Mouse (Mus musculus) Muller cell, postnatal 12 days (primary cell): ENCODE measurements at regions not wholly inside any gene's neighbourhood (a gene's known extent, or its start where the extent isn't known, plus 50 kb on each side); places are given as distances from the start of the nearest gene placed in this dataset.
"Not testable (repeated sequence)": the region's sequence is repeated elsewhere in the genome, so short reads cannot be mapped to it uniquely, and the experiment has no call there.

Source experiments
- DNase-seq: peaks from one replicate; pipeline ENCODE4 v3.0.0-alpha.2; 2015; ENCODE audit errors: inconsistent ontology term

DNA sequence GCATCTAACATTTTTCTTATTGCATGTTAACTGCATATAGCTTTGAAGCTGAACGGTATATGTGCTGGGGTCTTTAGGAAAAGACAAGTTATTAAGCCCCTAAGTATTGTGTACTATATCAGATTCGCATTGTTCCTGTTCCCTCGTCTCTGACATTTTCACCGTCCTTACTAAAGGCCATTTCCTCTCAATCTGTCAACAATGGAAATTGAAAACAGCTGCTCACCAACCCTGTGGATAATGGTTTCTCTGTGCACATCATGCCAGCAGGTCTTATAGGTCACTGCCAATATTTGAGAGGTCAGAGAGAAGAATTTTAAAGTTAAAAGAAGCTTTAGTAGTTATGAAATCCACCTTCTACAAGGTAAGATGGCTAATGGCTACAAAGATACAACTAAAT is 797.4 kb upstream of the Impad1 start:
- no peak for DNase-seq

DNA sequence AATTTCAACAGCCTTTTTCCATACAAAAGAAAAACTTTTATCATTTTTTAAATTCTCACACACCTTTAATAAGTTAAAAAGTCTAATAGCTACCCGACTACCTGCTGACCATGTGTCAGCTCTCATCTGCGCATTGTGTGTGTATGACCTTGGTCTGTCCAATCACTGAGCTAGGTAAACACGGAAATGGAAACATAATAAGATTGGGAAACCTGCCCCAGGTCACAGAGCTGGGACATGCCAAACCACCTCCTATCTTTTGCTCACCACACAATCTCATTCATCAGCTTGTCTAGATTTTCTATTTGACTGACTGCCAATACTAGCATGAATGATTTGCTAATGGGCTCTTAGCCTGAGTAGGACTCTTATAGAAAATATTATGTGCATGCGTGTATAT is 794.3 kb upstream of the Impad1 start:
- peak; percentile 4 for DNase-seq

DNA sequence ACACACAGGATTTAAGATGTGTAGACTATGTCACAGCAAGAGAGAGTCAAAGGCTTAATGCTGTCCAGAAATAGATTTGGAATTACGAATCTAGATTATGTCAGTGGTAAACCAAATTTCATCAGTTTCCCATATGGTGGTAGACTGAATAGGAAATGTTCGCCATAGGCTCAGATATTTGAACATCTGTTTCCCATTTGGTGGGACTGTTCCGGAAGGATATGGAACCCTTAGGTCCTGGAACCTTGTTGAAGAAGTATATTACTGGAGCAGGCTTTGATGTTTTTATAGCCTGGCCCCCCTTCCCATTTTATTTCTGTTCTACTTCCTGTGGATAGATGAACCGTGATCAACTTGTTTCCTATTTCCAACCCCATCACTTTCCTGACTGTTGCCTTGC is 792.0 kb upstream of the Impad1 start:
- DNase-seq, result no peak

DNA sequence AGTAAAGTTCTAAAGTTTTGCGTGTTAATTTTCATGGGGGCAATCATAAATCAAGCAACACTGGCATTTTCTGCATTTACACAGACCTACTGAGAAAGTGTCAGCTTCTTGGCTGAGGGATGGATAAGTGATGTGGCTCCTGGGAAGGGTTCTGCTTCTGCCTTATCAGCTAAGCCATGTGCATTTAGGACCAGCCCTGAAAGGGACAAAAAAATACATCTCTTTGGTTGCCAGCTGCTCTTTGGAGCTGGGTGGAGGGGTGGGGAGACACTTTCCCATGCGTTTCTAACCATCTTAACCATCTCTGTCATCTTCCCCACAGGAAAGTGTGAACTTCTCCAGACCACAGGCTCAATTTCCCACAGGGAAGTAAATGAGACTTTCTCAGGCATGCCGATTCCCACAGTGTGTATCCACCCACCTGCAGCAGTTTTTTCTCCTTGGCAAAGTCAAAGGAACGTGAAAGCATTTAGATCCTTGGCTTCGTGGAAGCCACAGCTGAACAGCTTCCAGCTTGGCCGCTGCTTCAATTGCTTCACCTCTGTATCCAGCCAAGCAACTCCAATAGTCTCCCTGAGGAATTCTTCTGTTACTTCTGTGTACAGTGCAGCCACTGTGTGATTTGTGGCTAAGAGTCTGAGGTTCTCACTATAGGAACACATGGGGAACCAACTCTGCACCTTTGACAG is 791.0 kb upstream of the Impad1 start:
- DNase-seq, result peak; percentile 84

DNA sequence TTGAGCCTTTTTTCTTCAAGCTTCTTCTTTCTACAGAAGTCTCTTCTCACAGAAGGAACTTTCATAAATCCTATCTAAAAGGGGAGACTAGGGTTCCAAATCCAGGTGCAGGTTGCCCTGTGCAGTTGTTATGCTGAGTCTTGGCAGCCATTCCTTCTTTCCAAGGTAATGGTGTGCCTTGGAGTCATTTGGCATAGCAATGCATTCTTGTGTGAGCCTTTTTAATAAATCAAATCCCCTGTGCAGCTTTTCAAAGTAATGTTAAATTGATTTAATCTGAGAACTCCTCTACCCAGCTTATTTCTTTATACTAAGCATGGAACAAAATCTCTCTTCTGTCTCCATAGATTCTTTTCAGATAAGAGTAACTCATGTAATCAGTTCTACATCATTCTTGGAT is 774.9 kb upstream of the Impad1 start:
- DNase-seq, result no peak

DNA sequence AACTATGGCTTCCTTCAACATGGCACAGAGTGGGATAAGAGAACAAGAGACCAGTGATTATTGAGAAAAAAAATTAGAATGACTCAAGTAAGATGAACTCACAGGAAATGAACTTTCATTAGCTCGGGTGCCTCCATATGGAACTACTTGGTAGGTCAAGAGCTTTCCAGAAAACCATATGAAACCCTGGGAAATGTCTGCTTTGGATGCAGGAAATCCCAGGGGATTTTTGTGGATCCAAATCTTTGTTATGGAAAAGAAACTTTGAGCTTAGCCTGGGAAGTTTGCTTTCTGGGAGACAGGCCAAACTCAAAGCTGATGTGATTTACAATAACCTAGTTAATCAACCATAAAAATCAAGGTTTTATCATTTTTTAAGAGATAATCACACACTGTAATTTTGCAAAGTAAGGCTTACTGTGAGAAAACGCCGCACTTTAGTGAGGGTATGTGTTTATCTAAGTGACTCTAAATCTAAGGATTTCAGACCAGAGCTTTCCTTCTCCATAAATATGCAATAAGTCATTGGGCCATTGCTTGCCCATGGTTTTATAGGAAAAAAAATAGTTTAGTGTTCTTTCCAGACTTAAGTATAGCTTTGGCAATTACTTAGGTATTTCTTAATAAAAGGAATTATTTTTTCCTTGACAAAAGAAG is 767.0 kb upstream of the Impad1 start:
- peak; percentile 34 for DNase-seq

DNA sequence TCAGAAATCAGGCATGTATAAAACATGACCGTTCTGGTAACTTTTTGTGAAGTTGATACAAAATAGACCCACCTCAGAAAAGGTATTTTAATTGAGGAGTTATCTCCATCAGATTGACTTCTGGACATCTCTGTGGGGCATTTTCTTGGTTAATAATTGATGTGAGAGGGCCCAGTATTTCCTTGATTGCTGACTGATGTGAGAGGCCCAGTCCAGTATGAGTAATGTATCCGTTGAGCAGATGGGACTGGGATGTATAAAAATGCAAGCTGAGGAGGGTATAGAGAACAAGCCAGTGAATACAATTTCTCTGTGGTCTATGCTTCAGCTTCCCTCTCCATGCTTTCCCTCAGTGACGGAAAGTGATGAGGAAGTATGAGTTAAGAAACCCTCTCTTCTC is 747.0 kb upstream of the Impad1 start:
- DNase-seq, result no peak

DNA sequence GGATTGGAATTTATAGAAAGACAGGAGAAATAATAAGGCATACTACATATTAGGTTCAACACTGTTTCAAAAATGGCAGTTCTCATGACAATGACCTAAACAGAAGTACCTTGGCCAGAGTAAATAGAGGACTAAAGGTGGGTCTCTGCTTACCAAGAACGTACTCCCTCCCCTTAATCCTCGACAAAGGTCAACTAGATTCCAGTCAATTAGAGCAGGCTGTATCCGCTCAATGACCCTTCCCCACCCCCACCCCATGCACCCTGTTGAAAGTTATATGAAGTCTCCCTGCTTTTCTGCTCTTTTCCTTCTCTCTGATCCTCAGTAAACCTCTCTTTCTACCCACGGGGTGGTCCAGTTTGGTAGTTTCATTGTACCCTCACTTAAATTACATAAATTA is 737.3 kb upstream of the Impad1 start:
- no peak for DNase-seq

DNA sequence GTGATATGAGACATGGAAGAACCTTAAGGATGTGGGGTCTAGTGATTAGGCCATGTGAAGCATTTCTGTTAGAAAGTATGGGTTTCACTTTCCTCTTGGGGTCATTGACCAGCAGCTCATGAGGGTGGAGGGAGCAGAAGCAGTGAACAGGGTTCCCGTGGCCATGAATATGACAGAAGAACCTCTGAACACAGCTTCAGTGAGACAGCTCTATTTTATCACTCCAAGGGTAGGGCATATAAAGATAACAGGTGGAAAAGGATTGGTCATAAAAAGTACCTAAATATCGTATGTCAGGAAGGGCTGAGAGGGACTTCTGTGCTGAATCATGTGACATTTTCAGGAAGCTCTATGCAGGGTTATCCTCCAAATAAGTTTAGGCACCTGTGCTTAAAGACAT is 725.4 kb upstream of the Impad1 start:
- DNase-seq, result no peak

DNA sequence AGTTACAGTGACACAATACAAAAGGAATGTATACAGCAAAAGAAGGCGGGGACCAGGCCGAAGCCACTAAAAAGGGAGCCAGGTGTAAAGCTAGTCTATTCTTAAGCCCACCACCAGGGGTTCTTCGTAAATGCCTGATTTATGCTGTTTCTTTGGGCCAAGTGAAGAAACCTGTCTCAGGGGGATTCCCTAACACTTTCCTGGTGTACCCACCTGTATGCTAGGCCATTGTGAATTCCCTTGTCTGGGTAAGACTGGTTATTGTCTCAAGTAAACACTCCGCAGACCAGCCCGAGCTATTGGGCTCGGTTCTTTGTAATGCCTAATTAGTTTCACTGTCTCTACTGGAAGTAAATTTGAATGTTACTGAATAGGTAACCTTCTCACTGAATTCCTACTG is 722.3 kb upstream of the Impad1 start:
- not testable (repeated sequence) for DNase-seq

DNA sequence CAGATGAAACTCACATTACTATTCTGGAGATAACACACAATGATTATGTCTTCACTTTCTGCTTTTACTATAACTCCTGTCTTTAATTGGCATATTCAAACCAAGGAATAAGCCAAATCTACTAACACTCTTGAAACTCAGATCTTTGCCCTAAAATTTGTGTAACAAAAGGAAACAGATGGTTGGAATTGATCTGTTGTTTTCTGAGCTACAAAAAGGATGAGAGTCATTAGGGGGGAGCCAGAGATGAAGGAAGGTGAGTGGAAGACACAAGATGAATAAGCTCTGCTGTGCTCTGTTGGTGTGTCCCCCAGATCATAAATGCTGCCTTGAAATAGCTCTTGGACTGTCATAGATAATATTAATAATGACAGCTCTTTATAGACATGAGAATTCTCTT is 718.6 kb upstream of the Impad1 start:
- no peak for DNase-seq

DNA sequence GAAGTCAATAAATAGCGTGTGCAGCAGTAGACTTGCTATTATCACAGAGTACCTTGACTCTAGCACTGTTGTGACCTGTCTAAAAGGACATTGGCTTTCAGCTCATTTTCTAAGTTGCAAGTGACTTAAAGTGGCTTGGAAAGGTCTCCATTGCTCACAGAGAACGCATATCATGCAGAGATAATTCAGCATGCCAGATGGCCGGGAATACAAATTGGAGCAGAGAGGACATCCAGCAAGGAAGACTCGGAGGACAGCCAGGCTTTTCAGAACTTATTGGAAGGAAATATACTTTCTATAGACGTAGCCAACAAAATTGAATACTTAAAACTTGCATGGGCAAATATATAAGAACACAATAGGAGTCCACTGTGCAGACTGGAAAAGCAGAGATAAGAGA is 716.2 kb upstream of the Impad1 start:
- no peak for DNase-seq

DNA sequence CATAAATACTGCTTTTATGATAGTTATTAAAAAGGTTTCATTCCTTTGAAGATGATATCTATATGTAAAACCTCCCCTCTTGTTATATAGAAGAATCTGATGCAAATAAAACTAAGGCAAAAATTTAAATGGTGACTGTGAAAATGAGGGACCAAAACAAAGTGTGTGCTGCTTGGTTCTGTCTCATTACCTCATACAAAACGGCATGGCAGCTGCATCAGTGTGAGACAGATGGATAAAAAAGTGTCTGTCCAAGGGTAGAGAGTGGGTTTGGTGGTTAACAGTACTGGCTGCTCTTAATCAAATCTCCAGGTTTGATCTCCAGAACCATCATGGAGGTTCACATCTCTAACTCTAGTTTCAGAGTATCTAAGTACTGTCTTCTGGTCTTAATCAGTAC is 701.9 kb upstream of the Impad1 start:
- no peak for DNase-seq

DNA sequence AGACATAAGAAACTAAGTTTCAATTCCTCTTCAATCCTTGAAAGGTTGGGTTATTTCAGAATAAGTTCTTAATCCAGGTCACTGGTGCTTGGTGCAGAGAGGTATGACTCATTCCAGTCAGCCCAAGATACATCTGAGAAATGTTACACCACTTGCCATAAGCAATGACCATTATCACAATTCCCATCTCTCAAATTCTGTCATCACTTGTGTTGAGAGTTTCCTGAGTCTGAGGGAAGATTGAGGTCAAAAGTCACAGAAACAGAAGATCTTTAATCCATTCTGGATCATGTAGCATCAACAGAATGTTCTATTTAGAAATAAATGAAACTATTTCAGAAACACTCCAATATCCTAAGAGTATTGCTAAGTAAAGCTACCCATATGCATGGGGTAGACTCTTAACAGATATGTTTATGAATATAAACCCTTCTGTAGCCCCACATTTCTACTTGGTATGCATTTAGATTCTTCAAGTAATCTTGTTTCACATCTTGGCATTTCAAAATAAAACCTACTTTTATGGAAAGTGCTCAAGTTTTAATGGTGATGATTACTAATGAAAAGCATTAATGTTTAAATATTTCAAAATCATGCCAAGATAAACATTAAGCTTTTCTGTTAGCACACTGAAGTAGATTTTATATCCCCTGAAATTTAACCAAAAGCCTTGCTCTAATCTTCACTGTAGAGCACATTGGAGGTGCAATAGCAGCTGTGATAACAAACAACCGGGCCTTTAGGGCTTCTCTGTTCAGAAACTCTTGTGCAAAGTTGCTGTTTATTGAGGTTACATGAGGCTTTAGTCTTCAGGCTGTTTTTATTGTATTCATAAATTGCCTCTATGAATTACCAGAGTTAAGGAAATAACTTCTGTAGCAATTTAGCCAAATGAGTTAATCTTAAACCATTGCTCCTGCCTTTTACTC is 701.2 kb upstream of the Impad1 start:
- no peak for DNase-seq

DNA sequence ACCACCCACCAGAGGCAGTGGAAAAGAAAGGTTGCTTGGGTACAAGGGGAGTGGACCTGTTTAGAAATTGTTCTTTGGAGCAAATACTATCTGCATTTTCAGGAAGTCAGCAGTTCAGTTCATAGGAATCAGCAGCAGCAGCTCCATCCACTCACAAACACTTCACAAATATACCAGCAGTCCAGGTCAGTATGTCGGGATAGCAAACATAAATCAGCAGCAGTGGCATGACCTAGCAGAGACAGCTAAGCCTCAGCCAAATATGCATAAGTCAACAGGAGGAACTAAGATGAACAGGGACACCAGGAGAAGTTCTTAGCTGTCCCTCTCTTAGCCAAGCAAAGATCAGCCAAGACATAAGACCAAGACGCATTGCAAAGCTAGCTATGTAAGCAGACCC is 693.6 kb upstream of the Impad1 start:
- no peak for DNase-seq

DNA sequence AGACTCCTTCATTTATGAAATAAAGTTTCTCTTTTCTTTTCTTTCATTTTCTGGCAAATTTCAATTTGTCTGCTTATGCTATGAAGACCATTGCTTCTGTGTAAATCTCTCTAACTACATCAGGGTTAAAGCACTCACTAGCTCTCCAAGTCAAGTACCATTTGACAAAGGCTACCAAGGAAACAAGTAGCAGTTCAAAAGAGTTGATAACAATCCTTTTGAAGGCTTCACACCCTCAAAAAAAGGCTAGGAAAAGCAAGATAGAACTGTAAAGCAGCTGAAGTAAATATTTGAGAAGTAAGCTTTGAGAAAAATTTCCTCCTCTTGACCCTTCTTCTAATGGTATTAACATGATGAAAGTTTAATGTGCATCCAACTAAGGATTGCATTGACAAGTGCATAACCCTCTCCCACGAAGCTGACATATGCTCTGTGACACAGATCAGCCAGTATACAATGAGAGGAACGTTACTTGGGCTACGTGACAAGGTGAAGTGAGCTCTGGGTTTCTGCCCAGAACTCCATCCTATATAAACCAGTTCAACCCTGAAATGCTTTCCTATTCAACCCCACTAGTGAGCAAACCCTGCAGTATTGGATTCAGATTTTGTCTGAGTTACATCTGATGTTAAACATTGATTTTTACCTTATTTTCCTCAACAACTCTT is 678.9 kb upstream of the Impad1 start:
- DNase-seq, result no peak

DNA sequence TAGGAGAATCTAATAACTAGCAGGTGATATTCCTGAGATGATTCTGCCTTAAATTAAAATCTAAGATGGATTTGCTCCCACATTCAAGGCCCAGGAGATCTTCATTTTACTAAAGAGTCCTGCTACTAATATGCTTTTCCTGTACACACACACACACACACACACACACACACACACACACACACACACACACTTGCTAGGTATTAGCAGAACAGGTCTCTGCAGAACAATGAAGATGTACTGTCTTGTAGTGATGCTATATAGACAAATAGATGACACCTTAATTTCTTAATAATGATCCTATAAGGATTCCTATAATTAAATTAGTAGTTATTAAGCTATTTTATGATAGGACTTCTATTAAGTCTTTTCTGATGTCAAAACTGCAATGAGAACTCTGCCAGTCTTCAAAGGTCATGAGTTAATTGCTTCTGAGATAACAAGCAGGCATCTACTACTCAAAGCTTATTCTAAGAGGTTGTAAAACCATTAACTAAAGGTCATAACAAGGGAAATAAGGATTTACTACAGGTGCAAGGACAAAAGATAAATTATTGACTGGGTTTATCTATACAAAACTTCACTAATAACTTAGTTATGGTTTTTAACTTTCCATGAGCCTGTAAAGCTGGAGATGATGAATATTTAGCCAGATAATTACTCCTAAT is 666.0 kb upstream of the Impad1 start:
- no peak for DNase-seq

DNA sequence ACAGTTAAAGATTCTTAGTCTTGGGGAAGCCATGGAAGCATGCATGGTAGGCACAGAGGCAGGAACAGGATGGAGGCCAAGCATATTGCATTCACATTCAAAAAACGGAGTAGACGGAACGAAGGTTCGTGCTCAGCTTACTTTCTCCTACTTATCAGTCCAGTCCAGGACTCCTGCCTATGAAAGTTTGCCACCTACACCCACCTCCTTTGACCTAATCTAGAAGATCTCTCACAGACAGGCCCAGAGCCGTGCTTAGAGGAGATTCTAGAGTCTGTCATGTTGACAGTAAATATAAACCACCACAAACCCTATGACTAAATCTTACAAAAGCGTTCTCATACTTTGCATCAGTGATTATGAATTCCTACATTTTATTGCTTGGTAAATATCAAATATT is 657.3 kb upstream of the Impad1 start:
- DNase-seq, result no peak

DNA sequence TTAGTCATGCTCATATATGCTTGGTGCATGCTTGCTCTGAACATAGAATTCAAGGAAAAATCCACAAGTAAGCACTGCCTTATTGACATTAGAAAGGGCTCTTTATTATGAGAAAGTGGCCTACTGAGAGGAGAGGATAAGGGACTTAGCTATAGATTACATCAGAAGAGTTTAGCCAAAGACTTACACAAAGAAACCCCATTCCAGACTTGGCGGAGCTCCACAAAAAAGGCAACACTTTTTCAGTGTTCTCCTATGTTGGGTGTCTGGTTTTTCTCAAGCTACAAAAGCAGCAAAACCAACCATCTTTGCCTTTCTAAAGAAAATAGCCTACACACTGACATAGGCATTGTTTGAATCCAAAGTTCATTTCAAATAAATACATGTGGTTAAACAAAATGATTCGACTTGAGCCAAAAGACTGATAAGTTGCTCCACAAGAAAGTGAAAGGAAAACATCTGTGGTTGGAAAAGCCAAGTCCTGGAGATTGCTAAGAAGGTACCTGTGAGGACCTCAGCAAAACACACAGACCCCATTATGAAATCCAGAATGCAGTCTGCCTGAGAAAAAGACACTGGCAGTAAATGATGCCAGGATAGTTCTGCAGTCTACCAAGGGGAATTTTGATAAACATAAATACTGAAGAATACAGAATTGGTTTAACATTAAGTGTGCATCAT is 648.3 kb upstream of the Impad1 start:
- no peak for DNase-seq

DNA sequence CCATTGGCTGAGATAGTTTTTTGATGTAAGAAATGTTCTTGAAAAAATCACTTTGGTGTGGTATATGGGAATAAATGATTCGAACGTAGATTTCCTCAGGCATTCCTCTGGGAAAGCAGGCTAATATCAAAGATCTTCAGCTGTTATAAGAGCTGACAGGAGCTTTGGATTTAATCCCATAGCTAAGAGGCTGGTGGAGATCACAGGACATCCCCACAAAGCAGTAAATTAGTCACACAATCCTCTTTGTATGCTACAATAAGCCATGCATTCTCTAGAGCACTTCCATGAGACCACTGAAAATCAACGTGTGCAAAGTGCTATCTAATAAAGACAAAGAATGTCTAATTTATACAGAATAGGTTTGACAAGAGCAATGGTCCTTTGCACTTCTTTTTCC is 643.9 kb upstream of the Impad1 start:
- peak; percentile 24 for DNase-seq
